Mouse (Mus musculus) lung, embryonic 15.5 days (tissue): Measurements from ENCODE around the gene Hist1h2ab. TPM values are rescaled to one million over a fixed set of nuclear protein-coding genes. Genes with fewer than 3 reads are reported as not detected.
"Not testable (repeated sequence)": the region's sequence is repeated elsewhere in the genome, so short reads cannot be mapped to it uniquely, and the experiment has no call there.

Experiments
- ATAC-seq: fragments of 200-750 bp; cut with Nextera tagmentation; 2 replicates; pipeline ENCODE4 v1.8.0; 2017; ENCODE audit warnings: moderate number of reproducible peaks, borderline replicate concordance; ENCODE audit not compliant: low FRiP score, low TSS enrichment; ENCODE audit errors: extremely low read depth
- H3K27ac ChIP-seq: fragments of 300-500 bp; sonication (generic); 2 replicates; pipeline ENCODE4 v1.5.1; 2015; ENCODE audit warnings: moderate library complexity, mild to moderate bottlenecking, inconsistent platforms
- H3K27me3 ChIP-seq: fragments of 300-500 bp; sonication (generic); 2 replicates; pipeline ENCODE4 v1.6.1; 2015; ENCODE audit warnings: inconsistent platforms
- H3K36me3 ChIP-seq: fragments of 300-500 bp; sonication (generic); 2 replicates; pipeline ENCODE4 v1.6.1; 2015; ENCODE audit warnings: inconsistent platforms
- H3K4me1 ChIP-seq: fragments of 300-500 bp; sonication (generic); 2 replicates; pipeline ENCODE4 v1.6.1; 2015; ENCODE audit warnings: inconsistent platforms
- H3K4me2 ChIP-seq: fragments of 300-500 bp; sonication (generic); 2 replicates; pipeline ENCODE4 v1.6.1; 2015; ENCODE audit warnings: inconsistent platforms, mild to moderate bottlenecking, moderate library complexity
- H3K4me3 ChIP-seq: fragments of 300-500 bp; sonication (generic); 2 replicates; pipeline ENCODE4 v1.5.1; 2015; ENCODE audit warnings: mild to moderate bottlenecking, inconsistent platforms
- H3K9ac ChIP-seq: fragments of 300-500 bp; sonication (generic); 2 replicates; pipeline ENCODE4 v1.6.1; 2015; ENCODE audit warnings: inconsistent platforms
- H3K9me3 ChIP-seq: fragments of 300-500 bp; sonication (generic); 2 replicates; pipeline ENCODE4 v1.6.1; 2016; ENCODE audit warnings: inconsistent platforms
- WGBS: fragments of 180-500 bp; shearing (Covaris S2); methylation state at CpG from one replicate; pipeline ENCODE4 v1.1.7; 2015; 5-methylcytosine and 5-hydroxymethylcytosine counted together
- polyA plus RNA-seq: library from polyadenylated mRNA; unstranded; fragments of >200 nt; fragmentation: Nextera tagmentation; extraction: Ambion mirVana; gene quantifications from 2 replicates; pipeline ENCODE4 v1.2.1, GENCODE M21; 2015

The Hist1h2ab gene
- polyA plus RNA-seq, 1 experiment from 2014 or later = 74.3 TPM

DNA sequence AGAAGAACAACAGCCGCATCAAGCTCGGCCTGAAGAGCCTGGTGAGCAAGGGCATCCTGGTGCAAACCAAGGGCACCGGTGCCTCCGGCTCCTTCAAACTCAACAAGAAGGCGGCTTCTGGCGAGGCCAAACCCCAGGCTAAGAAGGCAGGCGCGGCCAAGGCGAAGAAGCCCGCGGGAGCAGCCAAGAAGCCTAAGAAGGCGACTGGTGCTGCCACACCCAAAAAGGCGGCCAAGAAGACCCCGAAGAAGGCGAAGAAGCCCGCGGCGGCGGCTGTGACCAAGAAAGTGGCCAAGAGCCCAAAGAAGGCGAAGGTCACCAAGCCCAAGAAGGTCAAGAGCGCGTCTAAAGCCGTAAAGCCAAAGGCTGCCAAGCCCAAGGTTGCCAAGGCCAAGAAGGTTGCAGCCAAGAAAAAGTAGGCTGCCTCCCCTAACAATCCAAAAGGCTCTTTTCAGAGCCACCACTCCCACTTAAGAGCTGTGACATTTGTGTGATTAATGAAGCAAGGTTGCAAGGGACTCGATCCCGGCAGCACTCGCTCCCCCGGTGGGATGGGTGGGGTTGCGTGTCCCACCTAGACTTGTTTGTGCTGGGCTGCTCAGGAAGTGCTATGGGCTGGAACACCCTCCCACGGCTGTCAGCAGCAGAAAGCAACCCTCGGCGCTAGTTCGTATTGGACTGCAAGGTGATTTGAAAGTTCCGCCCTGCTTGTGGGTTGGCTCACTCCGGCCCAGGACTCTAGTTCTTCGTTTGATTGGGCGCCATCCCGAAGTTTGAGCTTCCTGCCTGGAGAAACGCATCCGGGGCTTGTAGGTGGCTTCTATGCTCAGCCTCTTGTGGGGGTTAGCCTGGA, 11.6 kb upstream of the Hist1h2ab start:
- peaks cover 10% of the 10 kb centered on the region; the same call in 1 of the 2 replicates for H3K4me1 ChIP-seq
- peak overlapping the region; percentile 64 for H3K4me3 ChIP-seq
- H3K4me2 ChIP-seq = peak overlapping the region; percentile 95
- WGBS = 2% methylated on average over 39 of the region's 39 CpGs
- peak overlapping the region; percentile 100 for H3K27ac ChIP-seq
- H3K9me3 ChIP-seq = no peaks in the 10 kb centered on the region
- peak overlapping the region; percentile 96 for H3K9ac ChIP-seq
- H3K27me3 ChIP-seq = no peaks in the 10 kb centered on the region
- H3K36me3 ChIP-seq = no peaks in the 10 kb centered on the region
- peak; percentile 89 for ATAC-seq

DNA sequence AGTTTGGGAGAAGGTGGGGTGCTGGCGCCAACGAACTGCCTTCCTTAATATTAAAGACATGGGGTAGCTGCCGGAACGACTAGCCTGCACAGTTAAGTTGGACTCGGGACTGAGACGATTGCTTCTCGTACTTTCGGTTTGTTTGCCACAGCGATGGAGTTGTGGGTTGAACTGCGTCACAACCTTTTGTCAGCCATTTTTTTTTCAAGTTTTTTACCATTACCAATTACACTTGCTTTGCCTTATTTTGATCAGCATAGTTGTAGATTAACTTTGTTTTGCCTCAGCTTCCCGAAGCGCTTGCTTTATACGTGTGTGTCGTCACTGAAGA, 11.0 kb upstream of the Hist1h2ab start:
- Histone ChIP-seq H3K27ac (peak overlapping the region; percentile 100), H3K9me3 (no peaks in the 10 kb centered on the region), H3K4me3 (peak overlapping the region; percentile 64), H3K9ac (peak overlapping the region; percentile 96), H3K4me2 (peak overlapping the region; percentile 95), H3K36me3 (no peaks in the 10 kb centered on the region), H3K4me1 (peaks cover 14% of the 10 kb centered on the region; the same call in 1 of the 2 replicates), H3K27me3 (no peaks in the 10 kb centered on the region)
- under 1% methylated on average over 14 of the region's 14 CpGs for WGBS
- no peak; the same call in 1 of the 2 replicates for ATAC-seq

DNA sequence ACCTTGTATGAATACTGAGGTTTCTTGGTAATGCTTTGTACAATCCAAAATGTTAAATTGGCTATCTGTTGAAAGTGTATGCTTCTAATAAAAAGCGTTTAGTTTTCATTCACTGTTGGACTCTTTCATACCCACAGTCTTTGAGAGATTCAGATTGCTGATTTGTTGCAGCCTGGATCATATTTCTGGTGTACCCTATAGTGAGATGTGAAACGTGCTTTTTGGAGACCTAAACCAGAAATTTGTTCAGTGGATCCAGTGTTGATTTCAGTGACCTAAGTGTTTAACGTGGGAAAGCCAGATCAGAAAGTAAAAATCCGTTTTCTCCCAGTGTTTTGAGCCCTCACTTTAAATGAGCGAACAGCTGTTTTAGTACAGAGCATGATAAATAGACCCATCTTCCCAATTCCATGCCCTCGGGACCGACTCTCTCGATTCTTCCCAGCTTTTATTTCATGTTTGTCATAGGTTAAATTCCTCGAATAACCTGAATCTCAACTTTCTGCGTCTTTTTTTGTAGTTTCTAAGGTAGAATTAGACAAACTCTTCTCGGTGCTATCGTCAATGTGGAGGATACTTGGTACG, 10.6 kb upstream of the Hist1h2ab start:
- no peaks in the 10 kb centered on the region for H3K27me3 ChIP-seq
- peak overlapping the region; percentile 64 for H3K4me3 ChIP-seq
- H3K9me3 ChIP-seq = no peaks in the 10 kb centered on the region
- no peak for ATAC-seq
- H3K4me1 ChIP-seq = peaks cover 14% of the 10 kb centered on the region; the same call in 1 of the 2 replicates
- no peaks in the 10 kb centered on the region for H3K36me3 ChIP-seq
- peak overlapping the region; percentile 96 for H3K9ac ChIP-seq
- WGBS = 15% methylated on average over 13 of the region's 13 CpGs
- peak overlapping the region; percentile 95 for H3K4me2 ChIP-seq
- H3K27ac ChIP-seq = peak overlapping the region; percentile 100

DNA sequence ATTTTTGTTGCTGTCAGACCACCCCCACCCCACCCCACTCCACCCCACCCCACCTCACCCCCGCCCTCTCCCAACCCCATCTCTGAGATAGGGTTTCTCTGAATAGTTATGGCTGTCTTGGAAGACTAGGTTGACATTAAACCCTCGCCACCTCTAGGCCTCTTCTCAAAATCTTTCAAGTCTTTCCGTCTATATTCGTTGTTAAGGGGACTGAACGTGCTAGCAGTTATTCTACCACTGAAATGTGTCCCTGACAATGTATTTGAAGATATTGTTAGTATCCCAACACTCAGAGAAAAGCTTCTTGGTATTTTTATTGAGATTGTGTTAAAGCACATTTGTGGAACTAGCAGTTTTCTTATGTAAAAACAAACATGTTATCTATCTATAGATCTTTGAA, 10.0 kb upstream of the Hist1h2ab start:
- ATAC-seq = no peak
- peak overlapping the region; percentile 64 for H3K4me3 ChIP-seq
- WGBS = 41% methylated on average over 5 of the region's 5 CpGs
- peak overlapping the region; percentile 100 for H3K27ac ChIP-seq
- H3K9me3 ChIP-seq = no peaks in the 10 kb centered on the region
- H3K36me3 ChIP-seq = no peaks in the 10 kb centered on the region
- no peaks in the 10 kb centered on the region for H3K27me3 ChIP-seq
- H3K4me2 ChIP-seq = peak overlapping the region; percentile 95
- H3K9ac ChIP-seq = no peak overlapping the region
- H3K4me1 ChIP-seq = peaks cover 14% of the 10 kb centered on the region; the same call in 1 of the 2 replicates

DNA sequence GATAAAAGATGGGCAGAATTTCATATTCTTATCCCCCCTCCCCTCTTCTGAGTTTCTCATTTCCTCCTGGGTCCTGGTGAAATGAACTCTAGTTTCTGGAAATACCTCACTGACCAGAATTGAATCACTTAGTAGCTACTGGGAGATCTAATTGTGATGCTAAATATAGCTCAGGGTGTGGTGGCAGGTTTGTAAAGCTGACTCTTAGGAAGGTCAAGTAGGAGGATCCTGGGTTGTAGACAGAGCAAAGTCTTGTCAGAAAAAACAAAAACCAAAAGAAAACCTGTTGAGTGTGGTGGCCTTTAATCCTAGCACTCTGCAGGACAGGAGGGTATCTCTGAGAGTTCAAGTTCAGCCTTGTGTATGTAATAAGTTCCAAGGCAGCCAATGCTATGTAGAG, 8.9 kb upstream of the Hist1h2ab start:
- H3K27me3 ChIP-seq = no peaks in the 10 kb centered on the region
- H3K27ac ChIP-seq = no peak overlapping the region
- H3K36me3 ChIP-seq = no peaks in the 10 kb centered on the region
- H3K4me2 ChIP-seq = no peak overlapping the region
- ATAC-seq = no peak
- peaks cover 14% of the 10 kb centered on the region; the same call in 1 of the 2 replicates for H3K4me1 ChIP-seq
- H3K4me3 ChIP-seq = no peak overlapping the region
- no peak overlapping the region for H3K9ac ChIP-seq
- no peaks in the 10 kb centered on the region for H3K9me3 ChIP-seq

DNA sequence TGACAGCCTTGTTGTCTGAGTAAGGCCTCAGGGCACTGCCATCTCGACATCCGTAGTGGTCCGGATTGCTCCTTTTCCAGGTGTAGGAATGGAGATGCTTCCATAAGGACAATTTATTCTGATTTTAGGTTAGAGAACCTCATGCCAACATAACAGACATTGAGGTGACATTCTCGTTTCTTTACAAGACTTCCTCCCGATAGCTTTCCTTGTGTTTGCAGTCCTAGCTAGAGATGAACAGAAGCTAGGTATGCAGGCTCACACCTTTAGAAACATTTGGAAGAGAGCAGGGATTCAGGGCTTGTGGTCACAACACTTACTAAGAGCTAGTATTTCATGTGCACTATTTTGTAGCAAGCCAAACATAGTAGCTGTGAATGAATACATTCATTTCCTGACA, 7.7 kb upstream of the Hist1h2ab start:
- no peak for ATAC-seq
- peaks cover 25% of the 10 kb centered on the region for H3K4me1 ChIP-seq
- H3K4me2 ChIP-seq = no peak overlapping the region
- no peaks in the 10 kb centered on the region for H3K27me3 ChIP-seq
- H3K9ac ChIP-seq = no peak overlapping the region
- H3K27ac ChIP-seq = no peak overlapping the region
- H3K9me3 ChIP-seq = no peaks in the 10 kb centered on the region
- no peaks in the 10 kb centered on the region for H3K36me3 ChIP-seq
- 82% methylated on average over 5 of the region's 5 CpGs for WGBS
- no peak overlapping the region for H3K4me3 ChIP-seq

DNA sequence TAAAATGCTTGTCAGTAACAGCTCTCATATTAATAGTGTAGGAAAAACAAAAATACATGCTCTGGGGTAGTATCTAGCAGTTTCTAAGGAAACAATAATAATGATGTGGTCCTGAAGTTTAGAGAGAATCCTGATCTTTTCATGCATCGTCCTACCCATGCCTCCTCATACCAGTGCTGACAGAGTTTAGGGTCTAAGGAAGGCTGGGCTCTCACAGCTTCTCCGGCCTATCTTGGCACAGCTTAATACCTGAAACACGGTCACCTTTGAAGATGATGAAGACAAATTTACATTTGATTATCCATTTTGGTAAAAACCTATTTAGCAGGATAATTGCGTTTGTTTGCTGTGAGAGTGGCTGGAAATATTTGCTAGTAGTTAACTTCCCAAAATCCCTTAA, 7.0 kb upstream of the Hist1h2ab start:
- peak overlapping the region; percentile 36 for H3K4me3 ChIP-seq
- H3K4me2 ChIP-seq = peak overlapping the region; percentile 63
- ATAC-seq = no peak
- no peaks in the 10 kb centered on the region for H3K36me3 ChIP-seq
- no peaks in the 10 kb centered on the region for H3K27me3 ChIP-seq
- H3K9ac ChIP-seq = 0 out of 2 replicates have a peak overlapping the region, but pooled peaks have one; percentile 55
- H3K9me3 ChIP-seq = no peaks in the 10 kb centered on the region
- peaks cover 30% of the 10 kb centered on the region for H3K4me1 ChIP-seq
- 25% methylated on average over 4 of the region's 4 CpGs for WGBS
- peak overlapping the region; percentile 98 for H3K27ac ChIP-seq

DNA sequence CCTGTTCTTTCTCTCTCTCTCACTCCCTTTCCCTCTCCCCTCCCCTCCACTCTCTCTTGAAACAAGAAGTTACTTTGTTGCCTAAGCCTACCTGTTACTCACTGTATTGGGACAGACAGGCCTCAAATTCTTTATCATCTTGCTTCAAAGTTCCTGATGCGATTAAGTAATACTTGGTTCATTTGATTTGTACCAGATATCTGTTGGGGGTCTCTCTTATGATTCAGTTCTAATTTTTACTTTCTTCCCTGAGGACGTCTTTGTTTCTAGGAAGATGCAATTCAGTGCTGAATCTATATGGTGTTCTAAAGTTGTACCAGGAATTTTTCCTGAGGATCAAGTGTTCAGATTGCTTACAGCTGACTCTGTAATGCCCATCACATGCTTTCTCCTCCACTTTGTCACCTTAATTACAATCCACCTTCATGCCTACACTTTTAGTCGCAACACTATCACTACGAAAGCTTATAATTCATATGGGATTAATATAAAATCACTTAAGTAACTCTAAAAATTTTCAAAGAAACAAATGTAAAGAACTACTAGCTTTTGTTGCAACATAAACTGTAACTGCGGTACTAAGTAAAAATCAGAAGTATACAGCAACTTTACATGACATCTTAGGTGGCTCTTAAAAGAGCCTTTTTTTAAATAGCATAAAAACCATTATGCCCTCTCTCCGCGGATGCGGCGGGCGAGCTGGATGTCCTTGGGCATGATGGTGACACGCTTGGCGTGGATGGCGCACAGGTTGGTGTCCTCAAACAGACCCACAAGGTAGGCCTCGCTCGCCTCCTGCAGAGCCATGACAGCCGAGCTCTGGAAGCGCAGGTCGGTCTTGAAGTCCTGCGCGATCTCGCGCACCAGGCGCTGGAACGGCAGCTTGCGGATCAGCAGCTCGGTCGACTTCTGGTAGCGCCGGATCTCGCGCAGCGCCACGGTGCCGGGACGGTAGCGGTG, 6.2 kb upstream of the Hist1h2ab start:
- peak overlapping the region; percentile 36 for H3K4me3 ChIP-seq
- peak overlapping the region; percentile 98 for H3K27ac ChIP-seq
- WGBS = under 1% methylated on average over 15 of the region's 36 CpGs
- H3K9me3 ChIP-seq = no peaks in the 10 kb centered on the region
- H3K36me3 ChIP-seq = no peaks in the 10 kb centered on the region
- no peak for ATAC-seq
- peak overlapping the region; percentile 55 for H3K9ac ChIP-seq
- H3K27me3 ChIP-seq = no peaks in the 10 kb centered on the region
- peaks cover 30% of the 10 kb centered on the region for H3K4me1 ChIP-seq
- H3K4me2 ChIP-seq = peak overlapping the region; percentile 63

DNA sequence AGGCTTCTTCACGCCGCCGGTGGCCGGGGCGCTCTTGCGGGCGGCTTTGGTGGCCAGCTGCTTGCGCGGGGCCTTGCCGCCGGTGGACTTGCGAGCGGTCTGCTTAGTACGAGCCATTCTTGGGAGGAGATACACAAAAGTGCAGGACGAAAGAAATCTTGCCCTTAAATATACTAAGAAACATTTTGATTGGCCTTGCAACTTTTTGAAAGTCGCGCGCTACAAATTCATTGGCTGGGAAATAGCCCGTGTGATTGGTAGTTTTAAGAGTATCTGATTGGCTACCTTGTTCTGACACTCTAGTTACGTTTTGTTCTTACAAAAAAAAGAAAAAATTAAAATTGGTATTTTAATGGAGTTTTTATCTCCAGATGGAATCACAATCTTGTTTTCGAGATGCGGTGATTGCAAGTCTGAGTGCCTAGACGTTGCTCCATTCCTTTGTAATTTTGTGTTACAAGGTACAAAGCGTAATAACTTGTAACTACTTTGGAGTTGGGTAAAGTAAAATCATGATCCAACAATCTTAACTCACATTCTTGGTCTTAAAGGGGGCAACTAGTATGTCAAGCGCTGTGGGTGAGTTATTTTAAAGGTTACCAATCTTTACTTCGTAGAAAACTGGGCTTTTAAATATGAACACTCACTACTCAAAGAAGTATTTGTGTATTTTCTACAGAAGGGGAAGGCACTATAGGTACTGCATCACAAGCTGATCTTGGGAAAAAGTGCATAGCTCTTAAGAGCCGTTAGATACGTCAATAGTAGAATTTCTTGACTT, 5.4 kb upstream of the Hist1h2ab start, which contains the start of gene Hist1h3c:
Hist1h3c (minus strand) TSS at position 222 of the 781 bp plus-strand sequence.
- H3K27me3 ChIP-seq = no peaks in the 10 kb centered on the region
- under 1% methylated on average over 26 of the region's 28 CpGs for WGBS
- no peaks in the 10 kb centered on the region for H3K9me3 ChIP-seq
- peak within 1 kb of the TSS; percentile 36 for H3K4me3 ChIP-seq
- no peaks in the 10 kb centered on the region for H3K36me3 ChIP-seq
- H3K4me1 ChIP-seq = peaks cover 26% of the 10 kb centered on the region
- H3K4me2 ChIP-seq = peak within 1 kb of the TSS; percentile 63
- peak within 1 kb of the TSS; percentile 98 for H3K27ac ChIP-seq
- ATAC-seq = peak; percentile 69
- peak within 1 kb of the TSS; percentile 55 for H3K9ac ChIP-seq

DNA sequence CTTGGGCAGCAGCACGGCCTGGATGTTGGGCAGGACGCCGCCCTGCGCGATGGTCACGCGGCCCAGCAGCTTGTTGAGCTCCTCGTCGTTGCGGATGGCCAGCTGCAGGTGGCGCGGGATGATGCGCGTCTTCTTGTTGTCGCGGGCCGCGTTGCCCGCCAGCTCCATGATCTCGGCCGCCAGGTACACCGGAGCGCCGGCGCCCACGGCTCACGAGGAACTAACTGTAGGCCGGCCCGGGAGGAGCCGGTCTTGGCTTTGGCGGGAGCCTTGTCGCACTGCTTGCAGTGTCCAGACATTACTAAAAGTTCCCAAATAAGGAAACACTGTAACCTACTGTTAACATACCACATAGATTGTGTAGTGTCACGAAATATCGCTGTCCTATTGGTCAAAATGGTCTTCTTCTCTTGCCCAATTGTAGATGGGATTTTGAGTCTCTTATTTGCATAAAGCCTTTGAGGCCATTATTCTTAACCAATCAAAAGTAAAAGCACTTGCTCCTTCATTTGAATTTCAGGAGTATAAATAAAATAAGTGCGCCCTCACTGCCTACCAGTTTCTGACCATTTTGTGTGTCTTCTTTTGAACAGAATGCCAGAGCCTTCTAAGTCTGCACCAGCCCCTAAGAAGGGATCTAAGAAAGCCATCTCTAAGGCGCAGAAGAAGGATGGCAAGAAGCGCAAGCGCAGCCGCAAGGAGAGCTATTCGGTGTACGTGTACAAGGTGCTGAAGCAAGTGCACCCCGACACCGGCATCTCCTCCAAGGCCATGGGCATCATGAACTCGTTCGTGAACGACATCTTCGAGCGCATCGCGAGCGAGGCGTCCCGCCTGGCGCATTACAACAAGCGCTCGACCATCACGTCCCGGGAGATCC, 4.5 kb upstream of the Hist1h2ab start, which contains the start of gene Hist1h2bb:
Hist1h2bb (plus strand) TSS at position 534 of the 880 bp plus-strand sequence.
- WGBS = under 1% methylated on average over 36 of the region's 58 CpGs
- Histone ChIP-seq H3K27ac (peak within 1 kb of the TSS; percentile 98), H3K9ac (peak within 1 kb of the TSS; percentile 59), H3K4me2 (peak within 1 kb of the TSS; percentile 63), H3K4me1 (peaks cover 21% of the 10 kb centered on the region), H3K4me3 (peak within 1 kb of the TSS; percentile 36)
- not testable (repeated sequence) for H3K27me3 ChIP-seq, H3K36me3 ChIP-seq, H3K9me3 ChIP-seq
- ATAC-seq = peak; percentile 93
